Comparison of ENCODE assay signal across 23 mouse cellular contexts in genomic region chr6:117606211-117606610, GRCm38 (mm10).
DNase-seq lines count a peak whose midpoint lies in the region; ATAC-seq lines count a peak whose summit lies in the region.
"Had no signal": no experiment of that assay in that cellular context is flagged by ENCODE, and none has a peak within 500 bp of the region (broad histone marks: within the 10 kb centered on the region; RNA-seq: fewer than 3 reads in every experiment).

No protein-coding gene starts in this region.

- peaks cover 34% of the 10 kb centered on the region for H3K4me1 ChIP-seq in heart, embryonic 10.5 days
- H3K4me1 ChIP-seq in heart, embryonic 15.5 days (replicated peaks) = peaks cover 37% of the 10 kb centered on the region
- no peaks in the 10 kb centered on the region for H3K4me1 ChIP-seq in neural tube, embryonic 15.5 days
- peaks cover 23% of the 10 kb centered on the region for H3K4me1 ChIP-seq in limb, embryonic 10.5 days
- H3K4me1 ChIP-seq: forebrain, embryonic 15.5 days; hindbrain, embryonic 12.5 days; liver, embryonic 15.5 days; midbrain, embryonic 13.5 days had no signal

- H3K9me3 ChIP-seq in heart, embryonic 10.5 days = peaks cover 10% of the 10 kb centered on the region
- H3K9me3 ChIP-seq in heart, embryonic 15.5 days (replicated peaks) = no peaks in the 10 kb centered on the region; the same call in 1 of the 2 replicates
- H3K9me3 ChIP-seq in neural tube, embryonic 15.5 days (replicated peaks) = no peaks in the 10 kb centered on the region
- H3K9me3 ChIP-seq in limb, embryonic 10.5 days (replicated peaks) = no peaks in the 10 kb centered on the region
- H3K9me3 ChIP-seq: embryonic facial prominence, embryonic 13.5 days; forebrain, embryonic 15.5 days; liver, embryonic 15.5 days; stomach, embryonic 15.5 days had no signal

- ATAC-seq in heart, embryonic 15.5 days (replicated peaks; ENCODE audit: insufficient number of reproducible peaks, insufficient read depth, low FRiP score, low read depth) = no peak
- no peak for ATAC-seq in neural tube, embryonic 15.5 days (ENCODE audit: low FRiP score)
- ATAC-seq: CD4-positive, CD25-positive, alpha-beta regulatory T cell, adult 4 months; forebrain, embryonic 15.5 days; midbrain, embryonic 13.5 days had no signal

- H3K36me3 ChIP-seq in heart, embryonic 10.5 days = no peaks in the 10 kb centered on the region
- H3K36me3 ChIP-seq in heart, embryonic 15.5 days = no peaks in the 10 kb centered on the region
- H3K36me3 ChIP-seq in neural tube, embryonic 15.5 days = no peaks in the 10 kb centered on the region
- H3K36me3 ChIP-seq in limb, embryonic 10.5 days = no peaks in the 10 kb centered on the region
- H3K36me3 ChIP-seq: embryonic facial prominence, embryonic 13.5 days; forebrain, embryonic 10.5 days; forebrain, embryonic 15.5 days; hindbrain, embryonic 12.5 days; limb, embryonic 12.5 days; liver, embryonic 15.5 days; midbrain, embryonic 13.5 days; stomach, embryonic 15.5 days had no signal

- DNase-seq in heart, embryonic 10.5 days (ENCODE audit: low spot score) = peak; percentile 67
- DNase-seq in heart, adult 8-10 months (ENCODE audit: low spot score) = no peak
- DNase-seq in heart, adult 18-20 months = no peak
- DNase-seq in neural tube, embryonic 10.5 days (ENCODE audit: extremely low spot score, low spot score) = peak; percentile 10
- DNase-seq in limb, embryonic 10.5 days (ENCODE audit: low spot score) = peak; percentile 21
- DNase-seq: adrenal gland, postnatal 25 days; cerebellum, adult 11-12 months; cerebellum, adult 9-11 months; embryo, embryonic 11 days; layer of hippocampus, adult 9-11 months; right cerebral cortex, postnatal 25 days had no signal

- peaks cover 42% of the 10 kb centered on the region for H3K27me3 ChIP-seq in heart, embryonic 10.5 days (ENCODE audit: insufficient read depth, poor library complexity, severe bottlenecking)
- H3K27me3 ChIP-seq in heart, embryonic 15.5 days = peaks cover 12% of the 10 kb centered on the region
- no peaks in the 10 kb centered on the region for H3K27me3 ChIP-seq in neural tube, embryonic 15.5 days (replicated peaks)
- no peaks in the 10 kb centered on the region for H3K27me3 ChIP-seq in limb, embryonic 10.5 days (ENCODE audit: low read depth, poor library complexity, severe bottlenecking)
- H3K27me3 ChIP-seq: forebrain, embryonic 15.5 days; hindbrain, embryonic 12.5 days; limb, embryonic 12.5 days; liver, embryonic 15.5 days; midbrain, embryonic 13.5 days; stomach, embryonic 15.5 days had no signal

- H3K9ac ChIP-seq in heart, embryonic 15.5 days = no peak overlapping the region
- H3K9ac ChIP-seq in neural tube, embryonic 15.5 days (replicated peaks) = no peak overlapping the region
- H3K9ac ChIP-seq: embryonic facial prominence, embryonic 13.5 days; forebrain, embryonic 15.5 days; hindbrain, embryonic 12.5 days; limb, embryonic 12.5 days; liver, embryonic 15.5 days; lung, embryonic 14.5 days; midbrain, embryonic 13.5 days; stomach, embryonic 15.5 days had no signal

- H3K4me2 ChIP-seq in heart, embryonic 15.5 days = no peak overlapping the region
- H3K4me2 ChIP-seq in neural tube, embryonic 15.5 days = no peak overlapping the region
- H3K4me2 ChIP-seq: embryonic facial prominence, embryonic 13.5 days; forebrain, embryonic 15.5 days; hindbrain, embryonic 12.5 days; limb, embryonic 12.5 days; liver, embryonic 15.5 days; lung, embryonic 14.5 days; midbrain, embryonic 13.5 days; stomach, embryonic 15.5 days had no signal

- WGBS in heart, embryonic 10.5 days = 72% methylated on average over 6 of the region's 6 CpGs
- WGBS in heart, embryonic 15.5 days = 66% methylated on average over 6 of the region's 6 CpGs
- 94% methylated on average over 6 of the region's 6 CpGs for WGBS in neural tube, embryonic 15.5 days
- WGBS in limb, embryonic 10.5 days = 87% methylated on average over 6 of the region's 6 CpGs

- H3K4me3 ChIP-seq in heart, embryonic 10.5 days = no peak overlapping the region
- no peak overlapping the region for H3K4me3 ChIP-seq in heart, embryonic 15.5 days
- H3K4me3 ChIP-seq in neural tube, embryonic 15.5 days (replicated peaks) = no peak overlapping the region
- H3K4me3 ChIP-seq in limb, embryonic 10.5 days = no peak overlapping the region
- H3K4me3 ChIP-seq: embryonic facial prominence, embryonic 13.5 days; forebrain, embryonic 10.5 days; forebrain, embryonic 15.5 days; hindbrain, embryonic 12.5 days; limb, embryonic 12.5 days; liver, embryonic 15.5 days; midbrain, embryonic 13.5 days; stomach, embryonic 15.5 days had no signal

- H3K27ac ChIP-seq in heart, embryonic 10.5 days = peak overlapping the region; percentile 56
- peak overlapping the region; percentile 12; the same call in 1 of the 2 replicates for H3K27ac ChIP-seq in heart, embryonic 15.5 days
- no peak overlapping the region for H3K27ac ChIP-seq in neural tube, embryonic 15.5 days (replicated peaks)
- no peak overlapping the region for H3K27ac ChIP-seq in limb, embryonic 10.5 days
- H3K27ac ChIP-seq: embryonic facial prominence, embryonic 13.5 days; forebrain, embryonic 10.5 days; forebrain, embryonic 15.5 days; hindbrain, embryonic 12.5 days; limb, embryonic 12.5 days; liver, embryonic 15.5 days; midbrain, embryonic 13.5 days; stomach, embryonic 15.5 days had no signal

Comparison
In these comparisons a context has a peak if more than half of its experiments do, and no peak if none do; other contexts are left out.
1. DNase-seq: peak in heart, embryonic 10.5 days (single experiment), neural tube, embryonic 10.5 days (single experiment) and limb, embryonic 10.5 days (single experiment); none in heart, adult 8-10 months (single experiment) and heart, adult 18-20 months (0 of 2).
2. H3K27ac ChIP-seq: peak in heart, embryonic 10.5 days (single experiment) and heart, embryonic 15.5 days (single experiment); none in neural tube, embryonic 15.5 days (single experiment) and limb, embryonic 10.5 days (single experiment).